Mouse (Mus musculus) spleen, adult 2 months (tissue): ENCODE measurements around the gene Txndc16. TPM values are rescaled to one million over a fixed set of nuclear protein-coding genes. Genes with fewer than 3 reads are reported as not detected.

Source experiments
- DNase-seq, 2 experiments: peaks; one replicate each; pipeline versions ENCODE4 v3.0.0 to v3.0.0-alpha.2; 2012 to 2021; ENCODE audit warnings: low spot score in 2 of 2, low read depth in 1 of 2
- H3K27ac ChIP-seq: fragments of 200-500 bp; 2 replicates; pipeline ENCODE4 v1.5.1; 2012; ENCODE audit warnings: low read length, inconsistent platforms; ENCODE audit not compliant: insufficient read depth
- H3K27me3 ChIP-seq: fragments of 200-500 bp; 2 replicates; pipeline ENCODE4 v1.6.1; 2012; ENCODE audit warnings: mild to moderate bottlenecking, moderate library complexity, low read length, inconsistent platforms; ENCODE audit not compliant: control insufficient read depth, insufficient read depth
- H3K36me3 ChIP-seq: fragments of 200-500 bp; 2 replicates; pipeline ENCODE4 v1.6.1; 2012; ENCODE audit warnings: mild to moderate bottlenecking, low read length, inconsistent platforms; ENCODE audit not compliant: control insufficient read depth, insufficient read depth
- H3K4me1 ChIP-seq: fragments of 200-500 bp; 2 replicates; pipeline ENCODE4 v1.6.1; 2011; ENCODE audit warnings: inconsistent platforms; ENCODE audit not compliant: control insufficient read depth, insufficient read depth, insufficient read length
- H3K4me3 ChIP-seq: fragments of 200-500 bp; 2 replicates; pipeline ENCODE4 v1.5.1; 2011; ENCODE audit warnings: mild to moderate bottlenecking, inconsistent platforms; ENCODE audit not compliant: insufficient read depth, insufficient read length; ENCODE audit errors: extremely low read depth
- CTCF ChIP-seq: fragments of 200-500 bp; IDR thresholded peaks from 2 replicates; pipeline ENCODE4 v1.5.1; 2011; ENCODE audit warnings: mild to moderate bottlenecking, inconsistent platforms; ENCODE audit not compliant: insufficient read depth, insufficient read length, insufficient replicate concordance; ENCODE audit errors: extremely low read depth
- POLR2A ChIP-seq: fragments of 200-500 bp; IDR thresholded peaks from 2 replicates; pipeline ENCODE4 v1.6.1; 2011; ENCODE audit warnings: low read depth, low read length, inconsistent platforms
- WGBS: fragments of 180-500 bp; shearing (Covaris S2); methylation state at CpG from one replicate; pipeline ENCODE4 v1.1.7; 2018; 5-methylcytosine and 5-hydroxymethylcytosine counted together
- polyA plus RNA-seq: library from polyadenylated mRNA; depleted of rRNA; stranded (reverse); fragments of >200 nt; gene quantifications from 2 replicates; pipeline ENCODE4 v1.2.3, GENCODE M21; 2012

Gene Txndc16
- polyA plus RNA-seq, 1 experiment: 10.4 TPM

GRCm38 (mm10) chr14:45219281-45220089, 643 bp downstream of the Txndc16 start, which contains the start of gene Gpr137c:
TSS of gene Gpr137c (plus strand) at chr14:45219717.
- WGBS: under 1% methylated on average over 74 of the region's 86 CpGs
- Histone ChIP-seq H3K27me3 (no peaks in the 10 kb centered on the region), H3K4me3 (peak within 1 kb of the TSS; percentile 74), H3K27ac (peak within 1 kb of the TSS; percentile 84), H3K36me3 (no peaks in the 10 kb centered on the region), H3K4me1 (peaks cover 4% of the 10 kb centered on the region; the same call in 1 of the 2 replicates)
- peak; percentile 99 to 100 for DNase-seq
- no peak for TF ChIP-seq CTCF
- TF ChIP-seq POLR2A: peak; percentile 52

- peak in 1 of 2 experiments; percentile 8 for DNase-seq
- peak overlapping the region; percentile 22; the same call in 1 of the 2 replicates for H3K4me3 ChIP-seq
- 0 out of 2 replicates have a peak, but pooled peaks cover 4% of the 10 kb centered on the region for H3K36me3 ChIP-seq
- 79% methylated on average over 4 of the region's 4 CpGs for WGBS
- peaks cover 6% of the 10 kb centered on the region; the same call in 1 of the 2 replicates for H3K4me1 ChIP-seq
- peak overlapping the region; percentile 70 for H3K27ac ChIP-seq
- no peaks in the 10 kb centered on the region for H3K27me3 ChIP-seq
- TF ChIP-seq CTCF (no peak), POLR2A (no peak)
Observed at GRCm38 (mm10) chr14:45217693-45218092, 2.4 kb downstream of the Txndc16 start.

- WGBS: 64% methylated on average over 9 of the region's 9 CpGs
- Histone ChIP-seq H3K27ac (peak overlapping the region; percentile 58), H3K4me3 (no peak overlapping the region), H3K27me3 (no peaks in the 10 kb centered on the region), H3K4me1 (peaks cover 6% of the 10 kb centered on the region; the same call in 1 of the 2 replicates), H3K36me3 (peaks cover 4% of the 10 kb centered on the region; the same call in 1 of the 2 replicates)
- DNase-seq: peak; percentile 52 to 59
- TF ChIP-seq CTCF: no peak
- TF ChIP-seq POLR2A: no peak
Observed at GRCm38 (mm10) chr14:45216711-45217340, 3.3 kb downstream of the Txndc16 start.

GRCm38 (mm10) chr14:45211431-45211830, 8.7 kb downstream of the Txndc16 start:
- TF ChIP-seq CTCF (no peak), POLR2A (no peak)
- no peaks in the 10 kb centered on the region for H3K27me3 ChIP-seq
- peaks cover 10% of the 10 kb centered on the region for H3K36me3 ChIP-seq
- DNase-seq: no peak
- 98% methylated on average over 1 of the region's 1 CpGs for WGBS
- H3K27ac ChIP-seq: no peak overlapping the region
- H3K4me3 ChIP-seq: no peak overlapping the region
- peaks cover 12% of the 10 kb centered on the region; the same call in 1 of the 2 replicates for H3K4me1 ChIP-seq

GRCm38 (mm10) chr14:45210683-45211082, 9.4 kb downstream of the Txndc16 start:
- whole genome bisulfite sequencing: 93% methylated on average over 4 of the region's 4 CpGs
- no peak for TF ChIP-seq CTCF
- no peak for TF ChIP-seq POLR2A

GRCm38 (mm10) chr14:45200607-45201006, 19.5 kb downstream of the Txndc16 start:
- H3K27ac ChIP-seq: no peak overlapping the region
- no peaks in the 10 kb centered on the region for H3K27me3 ChIP-seq
- TF ChIP-seq POLR2A: no peak
- TF ChIP-seq CTCF: no peak
- peaks cover 19% of the 10 kb centered on the region for H3K36me3 ChIP-seq
- H3K4me3 ChIP-seq: no peak overlapping the region
- no peak for DNase-seq
- peaks cover 2% of the 10 kb centered on the region; the same call in 1 of the 2 replicates for H3K4me1 ChIP-seq

More at GRCm38 (mm10) chr14:45210683-45211082, 9.4 kb downstream of the Txndc16 start:
- Histone ChIP-seq H3K27me3 (no peaks in the 10 kb centered on the region), H3K4me3 (no peak overlapping the region), H3K4me1 (peaks cover 12% of the 10 kb centered on the region; the same call in 1 of the 2 replicates), H3K36me3 (peaks cover 12% of the 10 kb centered on the region), H3K27ac (no peak overlapping the region)
- DNase-seq: no peak
